In genomic region chr1:177561716-177562588, GRCm38 (mm10) we compare ENCODE assay signal across 15 mouse cellular contexts.
DNase-seq lines count a peak whose midpoint lies in the region; ATAC-seq and TF ChIP-seq lines count a peak whose summit lies in the region.
"Had no signal": no experiment of that assay in that cellular context is flagged by ENCODE, and none has a peak within 500 bp of the region (broad histone marks: within the 10 kb centered on the region; RNA-seq: fewer than 3 reads in every experiment).

No protein-coding gene starts in this region.

- H3K4me1 ChIP-seq in hindbrain, embryonic 10.5 days (replicated peaks), result peaks cover 37% of the 10 kb centered on the region
- peaks cover 8% of the 10 kb centered on the region; the same call in 1 of the 2 replicates for H3K4me1 ChIP-seq in midbrain, embryonic 14.5 days (ENCODE audit: control insufficient read depth, insufficient read depth, low read length)
- no peaks in the 10 kb centered on the region for H3K4me1 ChIP-seq in cerebellum, adult 2 months (ENCODE audit: control insufficient read depth, insufficient read depth, low read length)
- H3K4me1 ChIP-seq: lung, embryonic 15.5 days had no signal

- no peak overlapping the region for H3K9ac ChIP-seq in midbrain, embryonic 14.5 days (replicated peaks; ENCODE audit: low read length)
- H3K9ac ChIP-seq: lung, embryonic 15.5 days had no signal

- intact Hi-C loops in left cerebral cortex, postnatal 4 days (cut with DNase I), result no loop called here
- intact Hi-C loops in left cerebral cortex, postnatal 10 days (cut with DNase I), result no loop called here

- DNase-seq in left cerebral cortex, postnatal 4 days, result peak; percentile 17
- no peak for DNase-seq in left cerebral cortex, postnatal 10 days (ENCODE audit: extremely low spot score in 1 of 2, low spot score in 2 of 2)
- DNase-seq in hindbrain, embryonic 10.5 days (ENCODE audit: low spot score), result peak; percentile 78
- peak; percentile 41 for DNase-seq in midbrain, embryonic 14.5 days
- DNase-seq in urinary bladder, postnatal 36 days (ENCODE audit: low spot score in 2 of 2), result no peak
- no peak for DNase-seq in cerebellum, adult 2 months
- no peak for DNase-seq in spleen, postnatal 36 days (ENCODE audit: low spot score in 2 of 2)
- DNase-seq: adrenal gland, postnatal 10 days; gastrocnemius, postnatal 14 days; kidney, adult 9 months; right cerebral cortex, postnatal 4 days had no signal

- no peaks in the 10 kb centered on the region for H3K9me3 ChIP-seq in hindbrain, embryonic 10.5 days
- H3K9me3 ChIP-seq in midbrain, embryonic 14.5 days (ENCODE audit: control insufficient read depth, low read length), result no peaks in the 10 kb centered on the region
- H3K9me3 ChIP-seq: lung, embryonic 15.5 days had no signal

- no peak for ATAC-seq in midbrain, embryonic 14.5 days (ENCODE audit: low FRiP score, low TSS enrichment)
- no peak for ATAC-seq in megakaryocyte-erythroid progenitor cell, adult 5-6 weeks (replicated peaks; ENCODE audit: low FRiP score, low TSS enrichment, poor library complexity, severe bottlenecking)

- peak overlapping the region; percentile 3 for H3K4me2 ChIP-seq in midbrain, embryonic 14.5 days (ENCODE audit: low read length)
- H3K4me2 ChIP-seq: lung, embryonic 15.5 days had no signal

- no peaks in the 10 kb centered on the region for H3K36me3 ChIP-seq in hindbrain, embryonic 10.5 days
- no peaks in the 10 kb centered on the region for H3K36me3 ChIP-seq in midbrain, embryonic 14.5 days (ENCODE audit: control insufficient read depth, insufficient read depth, low read length)
- H3K36me3 ChIP-seq: lung, embryonic 15.5 days had no signal

- TF ChIP-seq CTCF in cerebellum, adult 2 months (IDR thresholded peaks at IDR 0.05; ENCODE audit: borderline replicate concordance, insufficient read depth, low read depth, low read length), result no peak

- H3K27me3 ChIP-seq in hindbrain, embryonic 10.5 days (ENCODE audit: insufficient read depth, poor library complexity, severe bottlenecking), result peaks cover 21% of the 10 kb centered on the region; the same call in 1 of the 2 replicates
- H3K27me3 ChIP-seq in midbrain, embryonic 14.5 days (ENCODE audit: control insufficient read depth, insufficient read depth, low read length), result no peaks in the 10 kb centered on the region
- H3K27me3 ChIP-seq in cerebellum, adult 2 months (ENCODE audit: control insufficient read depth, insufficient read depth, low read length), result no peaks in the 10 kb centered on the region
- H3K27me3 ChIP-seq: lung, embryonic 15.5 days had no signal

- H3K4me3 ChIP-seq in hindbrain, embryonic 10.5 days, result peak overlapping the region; percentile 23
- H3K4me3 ChIP-seq in midbrain, embryonic 14.5 days (replicated peaks; ENCODE audit: low read depth, low read length), result no peak overlapping the region
- H3K4me3 ChIP-seq in cerebellum, adult 2 months (replicated peaks; ENCODE audit: insufficient read depth, low read depth, low read length), result no peak overlapping the region
- H3K4me3 ChIP-seq: erythroblast, embryonic 14.5 days; lung, embryonic 15.5 days; myocyte had no signal

- no peak for TF ChIP-seq POLR2A in cerebellum, adult 2 months (IDR thresholded peaks at IDR 0.05; ENCODE audit: borderline replicate concordance, insufficient read depth, low read length)

- peak overlapping the region; percentile 79 for H3K27ac ChIP-seq in hindbrain, embryonic 10.5 days
- no peak overlapping the region for H3K27ac ChIP-seq in midbrain, embryonic 14.5 days (replicated peaks; ENCODE audit: low read depth, low read length)
- no peak overlapping the region for H3K27ac ChIP-seq in cerebellum, adult 2 months (ENCODE audit: insufficient read depth, low read length)
- H3K27ac ChIP-seq: lung, embryonic 15.5 days had no signal

- 29% methylated on average over 17 of the region's 17 CpGs for WGBS in hindbrain, embryonic 10.5 days
- 21% methylated on average over 17 of the region's 17 CpGs for WGBS in midbrain, embryonic 14.5 days
- 44% methylated on average over 17 of the region's 17 CpGs for WGBS in cerebellum, adult 2 months

Comparison
In these comparisons a context has a peak if more than half of its experiments do, and no peak if none do; other contexts are left out.
1. DNase-seq: peak in left cerebral cortex, postnatal 4 days (single experiment), hindbrain, embryonic 10.5 days (single experiment) and midbrain, embryonic 14.5 days (single experiment); none in left cerebral cortex, postnatal 10 days (0 of 2), urinary bladder, postnatal 36 days (0 of 2), cerebellum, adult 2 months (0 of 2) and spleen, postnatal 36 days (0 of 2).